Mouse (Mus musculus): ENCODE measurements around the gene Rab4a. TPM values are rescaled to one million over a fixed set of nuclear protein-coding genes. Genes with fewer than 3 reads are reported as not detected.

Rab4a gene
- polyA plus RNA-seq, 1 experiment from 2014 or later: 32.2 TPM

DNA sequence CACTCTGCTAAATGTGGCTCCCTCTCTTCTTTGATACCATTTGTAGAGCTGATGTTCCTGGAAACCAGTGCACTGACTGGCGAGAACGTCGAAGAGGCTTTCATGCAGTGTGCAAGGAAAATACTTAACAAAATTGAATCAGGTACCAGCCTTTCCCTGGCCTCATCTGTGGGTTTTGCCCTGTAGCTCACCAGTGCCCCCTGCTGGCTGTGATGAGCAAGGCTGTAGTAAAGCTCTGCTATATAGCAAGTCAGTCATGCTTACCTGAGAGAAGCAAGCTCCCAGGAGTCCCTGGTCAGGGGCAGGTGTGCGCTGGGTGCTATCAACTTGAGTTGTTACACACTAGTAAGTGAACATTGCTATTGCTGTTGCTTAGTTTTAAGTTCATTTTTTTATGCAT, 27.0 kb downstream of the Rab4a start:
- Histone ChIP-seq H3K27ac (ENCODE audit: low read length) (no peak overlapping the region), H3K27me3 (ENCODE audit: control insufficient read depth, insufficient read depth, low read depth, low read length) (no peaks in the 10 kb centered on the region), H3K9me3 (ENCODE audit: control insufficient read depth, low read length) (no peaks in the 10 kb centered on the region), H3K4me2 (ENCODE audit: low read depth, low read length) (no peak overlapping the region), H3K4me3 (ENCODE audit: low read length) (no peak overlapping the region), H3K36me3 (ENCODE audit: control insufficient read depth, insufficient read depth, low read length) (peaks cover 26% of the 10 kb centered on the region), H3K4me1 (replicated peaks; ENCODE audit: control insufficient read depth, insufficient read depth, low read length) (no peaks in the 10 kb centered on the region), H3K9ac (ENCODE audit: low read length) (no peak overlapping the region)
- ATAC-seq (ENCODE audit: low read depth): no peak
- 95% methylated on average over 4 of the region's 4 CpGs for WGBS

DNA sequence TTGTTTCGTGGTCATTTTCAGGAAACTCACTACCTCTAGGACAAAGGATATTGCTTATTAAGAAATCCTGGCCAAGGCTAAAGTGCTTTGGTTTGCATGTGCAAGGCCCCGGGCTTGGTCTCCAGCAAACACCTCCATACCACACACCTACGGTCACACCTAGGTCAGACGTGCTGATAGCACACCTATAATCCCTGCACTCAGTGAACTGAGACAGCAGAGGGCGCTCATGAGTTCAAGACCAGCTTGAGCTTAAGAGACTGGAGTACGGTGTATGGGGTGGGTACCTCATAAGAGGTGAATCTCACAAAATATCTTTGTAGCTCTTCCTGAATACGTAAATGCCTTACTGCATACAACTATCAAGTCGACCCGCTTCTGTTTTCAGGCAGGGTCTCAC, 29.7 kb downstream of the Rab4a start:
- Histone ChIP-seq H3K9me3 (ENCODE audit: control insufficient read depth, low read length) (no peaks in the 10 kb centered on the region), H3K27me3 (ENCODE audit: control insufficient read depth, insufficient read depth, low read depth, low read length) (no peaks in the 10 kb centered on the region), H3K9ac (ENCODE audit: low read length) (no peak overlapping the region), H3K27ac (ENCODE audit: low read length) (no peak overlapping the region), H3K36me3 (ENCODE audit: control insufficient read depth, insufficient read depth, low read length) (peaks cover 22% of the 10 kb centered on the region), H3K4me2 (ENCODE audit: low read depth, low read length) (no peak overlapping the region), H3K4me3 (ENCODE audit: low read length) (no peak overlapping the region), H3K4me1 (replicated peaks; ENCODE audit: control insufficient read depth, insufficient read depth, low read length) (no peaks in the 10 kb centered on the region)
- WGBS: 54% methylated on average over 9 of the region's 9 CpGs
- ATAC-seq (ENCODE audit: low read depth): no peak

DNA sequence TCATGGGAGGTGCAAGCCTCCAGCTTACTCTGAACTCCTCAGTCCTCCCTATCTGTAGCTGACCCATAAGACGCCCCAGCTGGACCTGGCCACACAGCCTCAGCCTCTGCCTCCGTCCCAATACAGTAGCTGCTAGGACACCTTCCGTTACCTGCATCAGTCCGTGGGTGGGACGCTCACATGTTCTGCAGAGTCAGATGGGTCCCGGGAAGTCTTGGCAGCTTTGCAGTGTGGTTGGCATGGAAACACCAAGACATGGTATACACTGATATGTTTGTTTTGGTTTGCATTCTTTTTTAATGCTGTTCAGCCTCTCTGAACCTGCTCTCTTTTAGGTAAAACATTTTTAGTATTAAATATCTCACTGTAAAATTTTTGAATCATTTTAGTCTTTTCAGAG, 30.6 kb downstream of the Rab4a start:
- no peaks in the 10 kb centered on the region for H3K27me3 ChIP-seq (ENCODE audit: control insufficient read depth, insufficient read depth, low read depth, low read length)
- ATAC-seq (ENCODE audit: low read depth): no peak
- 86% methylated on average over 6 of the region's 6 CpGs for WGBS
- no peaks in the 10 kb centered on the region for H3K9me3 ChIP-seq (ENCODE audit: control insufficient read depth, low read length)
- H3K4me2 ChIP-seq (ENCODE audit: low read depth, low read length): no peak overlapping the region
- H3K36me3 ChIP-seq (ENCODE audit: control insufficient read depth, insufficient read depth, low read length): peaks cover 22% of the 10 kb centered on the region
- H3K4me1 ChIP-seq (replicated peaks; ENCODE audit: control insufficient read depth, insufficient read depth, low read length): no peaks in the 10 kb centered on the region
- H3K4me3 ChIP-seq (ENCODE audit: low read length): no peak overlapping the region
- H3K9ac ChIP-seq (ENCODE audit: low read length): no peak overlapping the region
- no peak overlapping the region for H3K27ac ChIP-seq (ENCODE audit: low read length)

DNA sequence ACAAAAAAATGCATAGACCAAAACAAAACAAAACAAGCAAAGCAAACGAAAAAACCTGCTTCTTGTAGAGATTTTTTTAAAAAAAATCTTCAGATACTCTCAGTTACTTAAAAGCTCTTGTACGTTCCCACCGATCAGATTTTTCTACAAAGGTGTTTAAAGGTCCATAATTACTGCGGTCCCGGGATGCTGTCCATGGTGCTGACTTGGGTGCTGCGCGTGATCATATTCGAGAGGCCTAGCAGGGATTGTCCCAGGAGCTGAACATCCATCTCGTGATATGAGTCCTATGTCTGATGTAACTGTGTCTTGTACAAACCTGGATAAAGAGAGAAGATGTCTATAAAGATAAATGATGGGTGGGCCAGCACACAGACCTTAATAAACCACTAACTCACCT, 32.7 kb downstream of the Rab4a start:
- no peak overlapping the region for H3K27ac ChIP-seq (ENCODE audit: low read length)
- H3K4me1 ChIP-seq (replicated peaks; ENCODE audit: control insufficient read depth, insufficient read depth, low read length): no peaks in the 10 kb centered on the region
- H3K9me3 ChIP-seq (ENCODE audit: control insufficient read depth, low read length): no peaks in the 10 kb centered on the region
- no peaks in the 10 kb centered on the region for H3K27me3 ChIP-seq (ENCODE audit: control insufficient read depth, insufficient read depth, low read depth, low read length)
- H3K4me3 ChIP-seq (ENCODE audit: low read length): no peak overlapping the region
- H3K4me2 ChIP-seq (ENCODE audit: low read depth, low read length): no peak overlapping the region
- 67% methylated on average over 9 of the region's 9 CpGs for WGBS
- H3K36me3 ChIP-seq (ENCODE audit: control insufficient read depth, insufficient read depth, low read length): peaks cover 11% of the 10 kb centered on the region
- H3K9ac ChIP-seq (ENCODE audit: low read length): no peak overlapping the region
- ATAC-seq (ENCODE audit: low read depth): no peak

GRCm38 (mm10) chr8:123840578-123841345, 35.0 kb downstream of the Rab4a start:
- no peaks in the 10 kb centered on the region for H3K4me1 ChIP-seq (replicated peaks; ENCODE audit: control insufficient read depth, insufficient read depth, low read length)
- no peak overlapping the region for H3K27ac ChIP-seq (ENCODE audit: low read length)
- H3K27me3 ChIP-seq (ENCODE audit: control insufficient read depth, insufficient read depth, low read depth, low read length): no peaks in the 10 kb centered on the region
- no peaks in the 10 kb centered on the region for H3K36me3 ChIP-seq (ENCODE audit: control insufficient read depth, insufficient read depth, low read length)
- 85% methylated on average over 15 of the region's 15 CpGs for WGBS
- ATAC-seq (ENCODE audit: low read depth): no peak
- H3K4me3 ChIP-seq (ENCODE audit: low read length): no peak overlapping the region
- H3K9ac ChIP-seq (ENCODE audit: low read length): no peak overlapping the region
- no peaks in the 10 kb centered on the region for H3K9me3 ChIP-seq (ENCODE audit: control insufficient read depth, low read length)
- H3K4me2 ChIP-seq (ENCODE audit: low read depth, low read length): no peak overlapping the region

GRCm38 (mm10) chr8:123842086-123842485, 36.3 kb downstream of the Rab4a start:
- no peaks in the 10 kb centered on the region for H3K36me3 ChIP-seq (ENCODE audit: control insufficient read depth, insufficient read depth, low read length)
- no peak for ATAC-seq (ENCODE audit: low read depth)
- no peak overlapping the region for H3K4me3 ChIP-seq (ENCODE audit: low read length)
- H3K27ac ChIP-seq (ENCODE audit: low read length): no peak overlapping the region
- WGBS: 83% methylated on average over 12 of the region's 12 CpGs
- H3K9me3 ChIP-seq (ENCODE audit: control insufficient read depth, low read length): no peaks in the 10 kb centered on the region
- no peaks in the 10 kb centered on the region for H3K27me3 ChIP-seq (ENCODE audit: control insufficient read depth, insufficient read depth, low read depth, low read length)
- H3K4me2 ChIP-seq (ENCODE audit: low read depth, low read length): no peak overlapping the region
- H3K4me1 ChIP-seq (replicated peaks; ENCODE audit: control insufficient read depth, insufficient read depth, low read length): no peaks in the 10 kb centered on the region
- no peak overlapping the region for H3K9ac ChIP-seq (ENCODE audit: low read length)

GRCm38 (mm10) chr8:123844341-123844740, 38.6 kb downstream of the Rab4a start:
- Histone ChIP-seq H3K9me3 (ENCODE audit: control insufficient read depth, low read length) (no peaks in the 10 kb centered on the region), H3K27me3 (ENCODE audit: control insufficient read depth, insufficient read depth, low read depth, low read length) (no peaks in the 10 kb centered on the region), H3K4me2 (ENCODE audit: low read depth, low read length) (no peak overlapping the region), H3K4me1 (replicated peaks; ENCODE audit: control insufficient read depth, insufficient read depth, low read length) (no peaks in the 10 kb centered on the region), H3K9ac (ENCODE audit: low read length) (no peak overlapping the region), H3K4me3 (ENCODE audit: low read length) (no peak overlapping the region), H3K27ac (ENCODE audit: low read length) (no peak overlapping the region), H3K36me3 (ENCODE audit: control insufficient read depth, insufficient read depth, low read length) (no peaks in the 10 kb centered on the region)
- WGBS: 73% methylated on average over 7 of the region's 7 CpGs
- no peak for ATAC-seq (ENCODE audit: low read depth)

- Histone ChIP-seq H3K9ac (ENCODE audit: low read length) (no peak overlapping the region), H3K27ac (ENCODE audit: low read length) (no peak overlapping the region), H3K4me2 (ENCODE audit: low read depth, low read length) (no peak overlapping the region), H3K4me3 (ENCODE audit: low read length) (no peak overlapping the region), H3K9me3 (ENCODE audit: control insufficient read depth, low read length) (no peaks in the 10 kb centered on the region), H3K27me3 (ENCODE audit: control insufficient read depth, insufficient read depth, low read depth, low read length) (no peaks in the 10 kb centered on the region), H3K4me1 (replicated peaks; ENCODE audit: control insufficient read depth, insufficient read depth, low read length) (no peaks in the 10 kb centered on the region), H3K36me3 (ENCODE audit: control insufficient read depth, insufficient read depth, low read length) (no peaks in the 10 kb centered on the region)
- WGBS: 79% methylated on average over 13 of the region's 13 CpGs
- ATAC-seq (ENCODE audit: low read depth): no peak
Observed at GRCm38 (mm10) chr8:123845114-123845513, 39.3 kb downstream of the Rab4a start.

- Histone ChIP-seq H3K4me3 (ENCODE audit: low read length) (no peak overlapping the region), H3K4me2 (ENCODE audit: low read depth, low read length) (no peak overlapping the region), H3K9me3 (ENCODE audit: control insufficient read depth, low read length) (no peaks in the 10 kb centered on the region), H3K9ac (ENCODE audit: low read length) (no peak overlapping the region), H3K27me3 (ENCODE audit: control insufficient read depth, insufficient read depth, low read depth, low read length) (no peaks in the 10 kb centered on the region), H3K27ac (ENCODE audit: low read length) (no peak overlapping the region), H3K36me3 (ENCODE audit: control insufficient read depth, insufficient read depth, low read length) (no peaks in the 10 kb centered on the region), H3K4me1 (replicated peaks; ENCODE audit: control insufficient read depth, insufficient read depth, low read length) (no peaks in the 10 kb centered on the region)
- ATAC-seq (ENCODE audit: low read depth): no peak
- 88% methylated on average over 10 of the region's 10 CpGs for WGBS
Observed at GRCm38 (mm10) chr8:123845991-123846390, 40.2 kb downstream of the Rab4a start.

GRCm38 (mm10) chr8:123846509-123846908, 40.7 kb downstream of the Rab4a start:
- ATAC-seq (ENCODE audit: low read depth): no peak
- no peaks in the 10 kb centered on the region for H3K9me3 ChIP-seq (ENCODE audit: control insufficient read depth, low read length)
- no peak overlapping the region for H3K9ac ChIP-seq (ENCODE audit: low read length)
- H3K4me1 ChIP-seq (replicated peaks; ENCODE audit: control insufficient read depth, insufficient read depth, low read length): no peaks in the 10 kb centered on the region
- 85% methylated on average over 12 of the region's 12 CpGs for WGBS
- H3K4me2 ChIP-seq (ENCODE audit: low read depth, low read length): no peak overlapping the region
- H3K4me3 ChIP-seq (ENCODE audit: low read length): no peak overlapping the region
- H3K27me3 ChIP-seq (ENCODE audit: control insufficient read depth, insufficient read depth, low read depth, low read length): no peaks in the 10 kb centered on the region
- H3K27ac ChIP-seq (ENCODE audit: low read length): no peak overlapping the region
- H3K36me3 ChIP-seq (ENCODE audit: control insufficient read depth, insufficient read depth, low read length): no peaks in the 10 kb centered on the region
